ENCODE assay signal across 26 mouse cellular contexts in the genomic region with DNA sequence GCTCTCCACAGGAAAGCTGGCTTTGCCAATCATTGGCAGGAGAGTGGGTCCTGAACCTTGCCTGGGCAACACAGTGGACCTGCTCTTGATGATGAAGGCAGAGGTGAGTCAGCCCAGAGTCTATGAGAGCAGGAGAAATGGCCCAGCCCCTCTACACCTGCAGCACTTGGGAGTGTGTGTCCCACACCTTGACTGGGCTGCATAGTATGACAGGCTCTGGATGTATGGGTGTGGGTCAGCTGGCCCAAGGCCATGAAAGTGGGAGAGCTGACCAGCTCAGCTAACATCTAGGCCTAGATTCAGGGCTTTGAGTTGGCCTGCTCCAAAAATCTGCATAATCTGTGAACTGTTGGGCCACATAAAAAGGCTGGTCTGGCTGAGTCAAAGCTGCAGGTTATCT.
DNase-seq lines count a peak whose midpoint lies in the region; ATAC-seq and TF ChIP-seq lines count a peak whose summit lies in the region.
"Had no signal": no experiment of that assay in that cellular context is flagged by ENCODE, and none has a peak within 500 bp of the region (broad histone marks: within the 10 kb centered on the region; RNA-seq: fewer than 3 reads in every experiment).

No protein-coding gene starts in this region.

- no peak overlapping the region for H3K4me3 ChIP-seq in embryonic facial prominence, embryonic 11.5 days (ENCODE audit: low read depth, low read length)
- H3K4me3 ChIP-seq in embryonic facial prominence, embryonic 10.5 days, result no peak overlapping the region
- H3K4me3 ChIP-seq in limb, embryonic 13.5 days, result no peak overlapping the region
- no peak overlapping the region for H3K4me3 ChIP-seq in limb, embryonic 10.5 days
- peak overlapping the region; percentile 27 for H3K4me3 ChIP-seq in testis, adult 2 months (ENCODE audit: control insufficient read depth, low read depth, low read length)
- H3K4me3 ChIP-seq: embryonic facial prominence, embryonic 12.5 days; forebrain, embryonic 12.5 days; heart, embryonic 12.5 days; heart, embryonic 15.5 days; hindbrain, embryonic 10.5 days; hindbrain, embryonic 13.5 days; intestine, embryonic 15.5 days had no signal

- no peak overlapping the region for H3K27ac ChIP-seq in embryonic facial prominence, embryonic 11.5 days (replicated peaks; ENCODE audit: low read depth, low read length)
- no peak overlapping the region for H3K27ac ChIP-seq in embryonic facial prominence, embryonic 10.5 days (replicated peaks)
- no peak overlapping the region for H3K27ac ChIP-seq in limb, embryonic 13.5 days
- H3K27ac ChIP-seq in limb, embryonic 10.5 days, result no peak overlapping the region
- H3K27ac ChIP-seq in testis, adult 2 months (ENCODE audit: control insufficient read depth, insufficient read depth, low read depth, low read length), result no peak overlapping the region
- H3K27ac ChIP-seq: embryonic facial prominence, embryonic 12.5 days; forebrain, embryonic 12.5 days; heart, embryonic 15.5 days; hindbrain, embryonic 10.5 days; hindbrain, embryonic 13.5 days; intestine, embryonic 15.5 days had no signal

- no peaks in the 10 kb centered on the region for H3K4me1 ChIP-seq in embryonic facial prominence, embryonic 11.5 days (ENCODE audit: control insufficient read depth, insufficient read depth, low read length)
- H3K4me1 ChIP-seq in embryonic facial prominence, embryonic 10.5 days, result no peaks in the 10 kb centered on the region
- H3K4me1 ChIP-seq in limb, embryonic 13.5 days, result no peaks in the 10 kb centered on the region
- H3K4me1 ChIP-seq in limb, embryonic 10.5 days, result no peaks in the 10 kb centered on the region
- H3K4me1 ChIP-seq in testis, adult 2 months (ENCODE audit: control insufficient read depth, insufficient read depth, low read length), result no peaks in the 10 kb centered on the region
- H3K4me1 ChIP-seq: embryonic facial prominence, embryonic 12.5 days; forebrain, embryonic 12.5 days; heart, embryonic 12.5 days; heart, embryonic 15.5 days; hindbrain, embryonic 10.5 days; hindbrain, embryonic 13.5 days; intestine, embryonic 15.5 days had no signal

- H3K27me3 ChIP-seq in embryonic facial prominence, embryonic 11.5 days (ENCODE audit: control insufficient read depth, insufficient read depth, low read length), result no peaks in the 10 kb centered on the region
- H3K27me3 ChIP-seq in embryonic facial prominence, embryonic 10.5 days (replicated peaks; ENCODE audit: low read depth, poor library complexity, severe bottlenecking), result no peaks in the 10 kb centered on the region
- no peaks in the 10 kb centered on the region for H3K27me3 ChIP-seq in limb, embryonic 13.5 days
- no peaks in the 10 kb centered on the region for H3K27me3 ChIP-seq in limb, embryonic 10.5 days (ENCODE audit: low read depth, poor library complexity, severe bottlenecking)
- no peaks in the 10 kb centered on the region for H3K27me3 ChIP-seq in testis, adult 2 months (ENCODE audit: control insufficient read depth, insufficient read depth, low read length)
- H3K27me3 ChIP-seq: embryonic facial prominence, embryonic 12.5 days; forebrain, embryonic 12.5 days; heart, embryonic 12.5 days; heart, embryonic 15.5 days; hindbrain, embryonic 13.5 days; intestine, embryonic 15.5 days had no signal

- TF ChIP-seq CTCF in testis, adult 2 months (IDR thresholded peaks at IDR 0.05; ENCODE audit: control insufficient read depth, insufficient read depth, insufficient replicate concordance, low read depth, low read length), result no peak

- H3K9me3 ChIP-seq in embryonic facial prominence, embryonic 11.5 days (replicated peaks; ENCODE audit: control insufficient read depth, low read length), result no peaks in the 10 kb centered on the region
- no peaks in the 10 kb centered on the region for H3K9me3 ChIP-seq in embryonic facial prominence, embryonic 10.5 days
- no peaks in the 10 kb centered on the region for H3K9me3 ChIP-seq in limb, embryonic 13.5 days
- H3K9me3 ChIP-seq in limb, embryonic 10.5 days (replicated peaks), result no peaks in the 10 kb centered on the region
- H3K9me3 ChIP-seq: embryonic facial prominence, embryonic 12.5 days; forebrain, embryonic 12.5 days; heart, embryonic 12.5 days; heart, embryonic 15.5 days; hindbrain, embryonic 10.5 days; hindbrain, embryonic 13.5 days; intestine, embryonic 15.5 days had no signal

- H3K9ac ChIP-seq in embryonic facial prominence, embryonic 11.5 days (replicated peaks; ENCODE audit: low read length), result no peak overlapping the region
- no peak overlapping the region for H3K9ac ChIP-seq in limb, embryonic 13.5 days
- H3K9ac ChIP-seq: embryonic facial prominence, embryonic 12.5 days; forebrain, embryonic 12.5 days; heart, embryonic 12.5 days; heart, embryonic 15.5 days; hindbrain, embryonic 13.5 days; intestine, embryonic 15.5 days had no signal

- 0 out of 2 replicates have a peak, but pooled peaks have one; percentile 48 for ATAC-seq in embryonic facial prominence, embryonic 11.5 days (replicated peaks; ENCODE audit: insufficient number of reproducible peaks, low FRiP score, low TSS enrichment, low read depth)
- ATAC-seq in limb, embryonic 13.5 days (ENCODE audit: low FRiP score, low read depth), result peak; percentile 36; the same call in 1 of the 2 replicates
- ATAC-seq: activated CD4-positive, CD25-positive, alpha-beta regulatory T cell, adult 4 months; hindbrain, embryonic 16.5 days; intestine, embryonic 15.5 days had no signal

- TF ChIP-seq POLR2A in testis, adult 2 months (IDR thresholded peaks at IDR 0.05; ENCODE audit: control insufficient read depth, low read depth, low read length), result no peak

- no peak for DNase-seq in embryonic facial prominence, embryonic 11.5 days (ENCODE audit: low spot score)
- no peak for DNase-seq in embryonic facial prominence, embryonic 10.5 days (ENCODE audit: low spot score)
- DNase-seq in limb, embryonic 10.5 days (ENCODE audit: low spot score), result no peak
- DNase-seq in testis, postnatal 10 days (ENCODE audit: low spot score), result no peak
- DNase-seq: adrenal gland, adult 8-10 months; adrenal gland, postnatal 25 days; cerebellum, adult 11-12 months; cerebellum, adult 8-10 months; cerebellum, postnatal 10 days; cerebellum, postnatal 36 days; embryo, embryonic 11 days; gastrocnemius, postnatal 25 days; heart, adult 18-20 months; heart, postnatal 10 days; heart, postnatal 36 days had no signal

- H3K4me2 ChIP-seq in embryonic facial prominence, embryonic 11.5 days (ENCODE audit: low read depth, low read length), result no peak overlapping the region
- H3K4me2 ChIP-seq in limb, embryonic 13.5 days (replicated peaks), result no peak overlapping the region
- H3K4me2 ChIP-seq: embryonic facial prominence, embryonic 12.5 days; forebrain, embryonic 12.5 days; heart, embryonic 12.5 days; heart, embryonic 15.5 days; hindbrain, embryonic 13.5 days; intestine, embryonic 15.5 days had no signal

- H3K36me3 ChIP-seq in embryonic facial prominence, embryonic 11.5 days (replicated peaks; ENCODE audit: control insufficient read depth, insufficient read depth, low read depth, low read length), result no peaks in the 10 kb centered on the region
- H3K36me3 ChIP-seq in embryonic facial prominence, embryonic 10.5 days (replicated peaks), result no peaks in the 10 kb centered on the region
- H3K36me3 ChIP-seq in limb, embryonic 13.5 days, result no peaks in the 10 kb centered on the region
- no peaks in the 10 kb centered on the region for H3K36me3 ChIP-seq in limb, embryonic 10.5 days
- H3K36me3 ChIP-seq in testis, adult 2 months (ENCODE audit: control insufficient read depth, insufficient read depth, low read length), result no peaks in the 10 kb centered on the region
- H3K36me3 ChIP-seq: embryonic facial prominence, embryonic 12.5 days; forebrain, embryonic 12.5 days; heart, embryonic 12.5 days; heart, embryonic 15.5 days; hindbrain, embryonic 10.5 days; hindbrain, embryonic 13.5 days; intestine, embryonic 15.5 days had no signal
